Mouse (Mus musculus) lung, postnatal 14 days (tissue): ENCODE measurements around the gene Pde8a.
A peak's percentile ranks its signal among the peaks of the same experiment; 100 is the strongest.
"Not testable (repeated sequence)": the region's sequence is repeated elsewhere in the genome, so short reads cannot be mapped to it uniquely, and the experiment has no call there.

ENCODE experiments used
- DNase-seq: peaks from one replicate; pipeline ENCODE4 v3.0.0; 2021

Gene Pde8a

GRCm38 (mm10) chr7:81213347-81214152, at the start of gene Pde8a:
TSS of gene Pde8a (plus strand) at chr7:81213596.
- DNase-seq: peak; percentile 22

GRCm38 (mm10) chr7:81164411-81164810, 49.0 kb upstream of the Pde8a start:
- no peak for DNase-seq

GRCm38 (mm10) chr7:81167124-81167523, 46.3 kb upstream of the Pde8a start:
- DNase-seq: peak; percentile 37

- DNase-seq: no peak
Observed at GRCm38 (mm10) chr7:81169351-81169750, 44.0 kb upstream of the Pde8a start.

- no peak for DNase-seq
Observed at GRCm38 (mm10) chr7:81173931-81174330, 39.5 kb upstream of the Pde8a start.

GRCm38 (mm10) chr7:81174654-81175053, 38.7 kb upstream of the Pde8a start:
- DNase-seq: no peak

- DNase-seq: peak; percentile 17
Observed at GRCm38 (mm10) chr7:81176187-81176769, 37.1 kb upstream of the Pde8a start.

GRCm38 (mm10) chr7:81179494-81179893, 33.9 kb upstream of the Pde8a start:
- no peak for DNase-seq

- no peak for DNase-seq
Observed at GRCm38 (mm10) chr7:81182492-81183175, 30.8 kb upstream of the Pde8a start.

GRCm38 (mm10) chr7:81183181-81183580, 30.2 kb upstream of the Pde8a start:
- DNase-seq: no peak

- no peak for DNase-seq
Observed at GRCm38 (mm10) chr7:81184136-81184535, 29.3 kb upstream of the Pde8a start.

GRCm38 (mm10) chr7:81184651-81185050, 28.7 kb upstream of the Pde8a start:
- no peak for DNase-seq

- DNase-seq: not testable (repeated sequence)
Observed at GRCm38 (mm10) chr7:81186036-81186435, 27.4 kb upstream of the Pde8a start.

- DNase-seq: no peak
Observed at GRCm38 (mm10) chr7:81189180-81189579, 24.2 kb upstream of the Pde8a start.

GRCm38 (mm10) chr7:81195509-81195908, 17.9 kb upstream of the Pde8a start:
- no peak for DNase-seq

GRCm38 (mm10) chr7:81196796-81197195, 16.6 kb upstream of the Pde8a start:
- no peak for DNase-seq

- peak; percentile 37 for DNase-seq
Observed at GRCm38 (mm10) chr7:81198538-81198937, 14.9 kb upstream of the Pde8a start.

GRCm38 (mm10) chr7:81199109-81199508, 14.3 kb upstream of the Pde8a start:
- DNase-seq: peak; percentile 40

GRCm38 (mm10) chr7:81199757-81200156, 13.6 kb upstream of the Pde8a start:
- DNase-seq: no peak

- no peak for DNase-seq
Observed at GRCm38 (mm10) chr7:81202389-81202788, 11.0 kb upstream of the Pde8a start.

GRCm38 (mm10) chr7:81203576-81203975, 9.8 kb upstream of the Pde8a start:
- not testable (repeated sequence) for DNase-seq

GRCm38 (mm10) chr7:81208944-81209343, 4.5 kb upstream of the Pde8a start:
- DNase-seq: peak; percentile 84

- no peak for DNase-seq
Observed at GRCm38 (mm10) chr7:81209979-81210685, 3.3 kb upstream of the Pde8a start.
